Mouse (Mus musculus) heart, postnatal 0 days (tissue): ENCODE data around the gene Cabin1. TPM values are rescaled to one million over a fixed set of nuclear protein-coding genes. Genes with fewer than 3 reads are reported as not detected.

Source experiments
- ATAC-seq: fragments of 200-750 bp; cut with Nextera tagmentation; 2 replicates; pipeline ENCODE4 v1.8.0; 2017; ENCODE audit warnings: low read depth, moderate number of reproducible peaks, moderate library complexity; ENCODE audit not compliant: insufficient read depth
- DNase-seq: peaks from one replicate; pipeline ENCODE4 v3.0.0-alpha.2; 2016; ENCODE audit warnings: low spot score
- H3K27ac ChIP-seq: fragments of 300-500 bp; sonication (generic); 2 replicates; pipeline ENCODE4 v1.5.1; 2014; ENCODE audit warnings: low read depth, mild to moderate bottlenecking
- H3K27me3 ChIP-seq: fragments of 300-500 bp; sonication (generic); 2 replicates; pipeline ENCODE4 v1.6.1; 2014; ENCODE audit warnings: low read length, mixed read lengths; ENCODE audit not compliant: control insufficient read depth, insufficient read depth
- H3K36me3 ChIP-seq: fragments of 300-500 bp; sonication (generic); replicated peaks from 2 replicates; pipeline ENCODE4 v1.6.1; 2014; ENCODE audit warnings: low read length, mixed read lengths; ENCODE audit not compliant: control insufficient read depth, insufficient read depth
- H3K4me1 ChIP-seq: fragments of 300-500 bp; sonication (generic); 2 replicates; pipeline ENCODE4 v1.6.1; 2014; ENCODE audit warnings: antibody characterized with exemption; ENCODE audit not compliant: control insufficient read depth, insufficient read depth
- H3K4me2 ChIP-seq: fragments of 300-500 bp; sonication (generic); 2 replicates; pipeline ENCODE4 v1.6.1; 2014; ENCODE audit warnings: low read depth, mild to moderate bottlenecking, low read length, moderate library complexity
- H3K4me3 ChIP-seq: fragments of 300-500 bp; sonication (generic); 2 replicates; pipeline ENCODE4 v1.5.1; 2014; ENCODE audit warnings: low read depth, low read length
- H3K9ac ChIP-seq: fragments of 300-500 bp; sonication (generic); replicated peaks from 2 replicates; pipeline ENCODE4 v1.6.1; 2014; ENCODE audit warnings: low read depth, low read length, mixed read lengths
- H3K9me3 ChIP-seq: fragments of 300-500 bp; sonication (generic); replicated peaks from 2 replicates; pipeline ENCODE4 v1.6.1; 2016; ENCODE audit warnings: low read length; ENCODE audit not compliant: control insufficient read depth
- CTCF ChIP-seq: IDR thresholded peaks from 2 replicates; pipeline ENCODE4 v1.5.1; 2016; ENCODE audit warnings: antibody characterized with exemption, control low read depth, low read depth
- EP300 ChIP-seq: IDR thresholded peaks from 2 replicates; pipeline ENCODE4 v1.6.1; 2016; ENCODE audit warnings: antibody characterized with exemption, low read depth
- WGBS: fragments of 180-500 bp; shearing (Covaris S2); extraction: QIAGEN DNeasy Blood & Tissue Kit; methylation state at CpG from one replicate; pipeline ENCODE4 v1.1.7; 2014; 5-methylcytosine and 5-hydroxymethylcytosine counted together
- polyA plus RNA-seq: library from polyadenylated mRNA; unstranded; fragments of >200 nt; fragmentation: Nextera tagmentation; extraction: Ambion mirVana; gene quantifications from 2 replicates; pipeline ENCODE4 v1.2.1, GENCODE M21; 2015
- total RNA-seq: library from RNA; depleted of rRNA; stranded (reverse); fragments of >200 nt; gene quantifications from 2 replicates; pipeline ENCODE4 v1.2.3, GENCODE M21; 2014; ENCODE audit warnings: low replicate concordance; rRNA removed

Cabin1 gene
- total and polyA plus RNA-seq, 2 experiments from 2014 or later, result 14.0 to 194 TPM

DNA sequence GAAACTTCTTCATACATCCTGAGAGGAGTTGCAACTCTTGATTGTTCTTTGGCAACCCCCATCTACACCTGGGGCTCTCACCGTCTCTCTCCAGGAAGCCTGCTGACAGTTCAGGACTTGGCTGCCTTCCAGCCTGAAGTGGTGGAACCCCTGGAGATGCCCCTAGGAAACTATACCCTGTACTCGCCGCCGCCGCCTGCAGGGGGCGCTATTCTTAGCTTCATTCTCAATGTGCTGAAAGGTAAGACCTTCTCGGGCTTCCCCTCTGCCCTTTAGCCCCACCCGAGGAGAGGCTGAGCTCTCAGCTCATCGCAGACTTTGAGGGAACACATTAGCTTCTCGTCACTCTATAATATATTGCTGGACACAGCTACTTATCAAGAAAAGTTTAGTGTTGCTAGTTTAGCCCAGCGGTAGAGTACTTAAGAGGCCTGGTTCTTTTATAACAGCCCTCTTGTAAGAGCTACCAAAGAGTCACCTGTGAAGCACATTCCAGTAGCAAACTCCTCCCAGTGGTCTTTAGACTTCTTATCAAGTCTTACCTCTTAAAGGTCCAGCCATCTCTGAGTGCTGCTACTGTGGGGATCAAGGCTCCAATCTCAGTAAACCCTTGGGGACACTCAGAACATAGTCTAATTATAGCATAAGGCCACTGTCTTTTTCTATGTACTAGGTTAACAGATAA is 158.8 kb downstream of the Cabin1 start:
- H3K36me3 ChIP-seq, result no peaks in the 10 kb centered on the region
- no peaks in the 10 kb centered on the region for H3K27me3 ChIP-seq
- H3K9ac ChIP-seq, result no peak overlapping the region
- no peak overlapping the region for H3K27ac ChIP-seq
- WGBS, result 23% methylated on average over 11 of the region's 11 CpGs
- no peaks in the 10 kb centered on the region for H3K4me1 ChIP-seq
- H3K4me3 ChIP-seq, result no peak overlapping the region
- no peak for DNase-seq
- no peak for ATAC-seq
- no peak overlapping the region for H3K4me2 ChIP-seq
- no peaks in the 10 kb centered on the region for H3K9me3 ChIP-seq
- peak; percentile 19; the same call in 1 of the 2 replicates for TF ChIP-seq CTCF
- TF ChIP-seq EP300, result no peak

- Histone ChIP-seq H3K4me1 (no peaks in the 10 kb centered on the region), H3K27me3 (no peaks in the 10 kb centered on the region), H3K4me3 (no peak overlapping the region), H3K36me3 (no peaks in the 10 kb centered on the region), H3K9me3 (peaks cover 7% of the 10 kb centered on the region; the same call in 1 of the 2 replicates), H3K9ac (no peak overlapping the region), H3K4me2 (no peak overlapping the region), H3K27ac (no peak overlapping the region)
- 64% methylated on average over 7 of the region's 7 CpGs for WGBS
- DNase-seq (no peak), ATAC-seq (no peak)
- TF ChIP-seq CTCF, result no peak
- TF ChIP-seq EP300, result no peak
Observed at GRCm38 (mm10) chr10:75600189-75600730, 163.9 kb downstream of the Cabin1 start.

Other genes starting within 250 kb of the Cabin1 start
- 10.8 and 10.9 TPM in 2 replicates for gene Snrpd3, start 246.8 kb downstream of the Cabin1 start, total RNA-seq
- gene Snrpd3, start 246.8 kb downstream of the Cabin1 start, polyA plus RNA-seq, result 65.4 and 68.5 TPM in 2 replicates
- gene Gucd1, start 246.4 kb downstream of the Cabin1 start, total RNA-seq, result 113 and 117 TPM in 2 replicates
- 25.4 and 28.0 TPM in 2 replicates for gene Gucd1, start 246.4 kb downstream of the Cabin1 start, polyA plus RNA-seq
- 0.23 and 2.9 TPM in 2 replicates for gene Lrrc75b, start 204.0 kb downstream of the Cabin1 start, total RNA-seq
- 0.81 and 0.83 TPM in 2 replicates for gene Lrrc75b, start 204.0 kb downstream of the Cabin1 start, polyA plus RNA-seq
- gene Ggt1, start 202.7 kb downstream of the Cabin1 start, total RNA-seq, result 0.81 TPM in 1 of 2 replicates, not detected in the other
- 0.29 and 0.37 TPM in 2 replicates for gene Ggt1, start 202.7 kb downstream of the Cabin1 start, polyA plus RNA-seq
- gene Ggt5, start 175.0 kb downstream of the Cabin1 start, total RNA-seq, result 17.8 and 53.4 TPM in 2 replicates
- 6.7 and 7.6 TPM in 2 replicates for gene Ggt5, start 175.0 kb downstream of the Cabin1 start, polyA plus RNA-seq
- gene Susd2, start 120.3 kb downstream of the Cabin1 start, total RNA-seq, result 6.1 and 7.9 TPM in 2 replicates
- gene Susd2, start 120.3 kb downstream of the Cabin1 start, polyA plus RNA-seq, result 3.6 and 4.1 TPM in 2 replicates
- gene Ddt, start 9.1 kb upstream of the Cabin1 start, total RNA-seq, result 66.7 and 83.0 TPM in 2 replicates
- gene Ddt, start 9.1 kb upstream of the Cabin1 start, polyA plus RNA-seq, result 82.1 and 84.8 TPM in 2 replicates
- gene Gm20441, start 16.6 kb upstream of the Cabin1 start, total RNA-seq, result not detected in 2 replicates
- gene Gm20441, start 16.6 kb upstream of the Cabin1 start, polyA plus RNA-seq, result not detected in 2 replicates
- gene Gstt3, start 17.1 kb upstream of the Cabin1 start, total RNA-seq, result 3.2 and 4.1 TPM in 2 replicates
- 2.1 and 3.1 TPM in 2 replicates for gene Gstt3, start 17.1 kb upstream of the Cabin1 start, polyA plus RNA-seq
- 12.9 and 20.0 TPM in 2 replicates for gene Gstt1, start 34.2 kb upstream of the Cabin1 start, total RNA-seq
- 7.6 and 10.1 TPM in 2 replicates for gene Gstt1, start 34.2 kb upstream of the Cabin1 start, polyA plus RNA-seq
- not detected in 2 replicates for gene Gstt4, start 58.2 kb upstream of the Cabin1 start, total RNA-seq
- gene Gstt4, start 58.2 kb upstream of the Cabin1 start, polyA plus RNA-seq, result not detected in 2 replicates
- gene Gstt2, start 73.1 kb upstream of the Cabin1 start, total RNA-seq, result 6.0 and 10.9 TPM in 2 replicates
- gene Gstt2, start 73.1 kb upstream of the Cabin1 start, polyA plus RNA-seq, result 12.8 and 13.0 TPM in 2 replicates
- gene Mif, start 95.9 kb upstream of the Cabin1 start, total RNA-seq, result 1,140 and 1,565 TPM in 2 replicates
- 1,324 and 1,428 TPM in 2 replicates for gene Mif, start 95.9 kb upstream of the Cabin1 start, polyA plus RNA-seq
- gene Derl3, start 129.1 kb upstream of the Cabin1 start, total RNA-seq, result not detected in 2 replicates
- gene Derl3, start 129.1 kb upstream of the Cabin1 start, polyA plus RNA-seq, result 0.41 and 1.2 TPM in 2 replicates
- 45.7 and 51.2 TPM in 2 replicates for gene Smarcb1, start 157.3 kb upstream of the Cabin1 start, total RNA-seq
- 63.9 and 65.7 TPM in 2 replicates for gene Smarcb1, start 157.3 kb upstream of the Cabin1 start, polyA plus RNA-seq
- 1,554 and 1,749 TPM in 2 replicates for gene Chchd10, start 168.8 kb upstream of the Cabin1 start, total RNA-seq
- gene Chchd10, start 168.8 kb upstream of the Cabin1 start, polyA plus RNA-seq, result 1,293 and 1,345 TPM in 2 replicates
- gene Mmp11, start 172.2 kb upstream of the Cabin1 start, total RNA-seq, result 13.7 and 29.4 TPM in 2 replicates
- gene Mmp11, start 172.2 kb upstream of the Cabin1 start, polyA plus RNA-seq, result 12.6 and 15.4 TPM in 2 replicates
- gene Gm867, start 176.3 kb upstream of the Cabin1 start, total RNA-seq, result not detected in 2 replicates
- gene Gm867, start 176.3 kb upstream of the Cabin1 start, polyA plus RNA-seq, result 0.31 and 0.32 TPM in 2 replicates
- gene Vpreb3, start 178.7 kb upstream of the Cabin1 start, total RNA-seq, result 1.3 TPM in 1 of 2 replicates, not detected in the other
- gene Vpreb3, start 178.7 kb upstream of the Cabin1 start, polyA plus RNA-seq, result 0.22 and 0.73 TPM in 2 replicates
- gene Gm5134, start 190.2 kb upstream of the Cabin1 start, total RNA-seq, result 4.9 TPM in 1 of 2 replicates, not detected in the other
- not detected in 2 replicates for gene Gm5134, start 190.2 kb upstream of the Cabin1 start, polyA plus RNA-seq